Mouse (Mus musculus) liver, embryonic 14.5 days (tissue): ENCODE results near the gene Cd28.

Source experiments
- CTCF ChIP-seq: IDR thresholded peaks from 2 replicates; pipeline ENCODE4 v1.5.1; 2016; ENCODE audit warnings: antibody characterized with exemption, low read depth, control low read depth
- EP300 ChIP-seq: IDR thresholded peaks from 2 replicates; pipeline ENCODE4 v1.6.1; 2016; ENCODE audit warnings: antibody characterized with exemption, low read depth

- TF ChIP-seq CTCF (no peak), EP300 (no peak)
Measured at GRCm38 (mm10) chr1:60759563-60760335, 43.1 kb downstream of the Cd28 start.
